Mouse (Mus musculus): ENCODE measurements at regions not wholly inside any gene's neighbourhood (a gene's known extent, or its start where the extent isn't known, plus 50 kb on each side); places are given as distances from the start of the nearest gene placed in this dataset.

DNA sequence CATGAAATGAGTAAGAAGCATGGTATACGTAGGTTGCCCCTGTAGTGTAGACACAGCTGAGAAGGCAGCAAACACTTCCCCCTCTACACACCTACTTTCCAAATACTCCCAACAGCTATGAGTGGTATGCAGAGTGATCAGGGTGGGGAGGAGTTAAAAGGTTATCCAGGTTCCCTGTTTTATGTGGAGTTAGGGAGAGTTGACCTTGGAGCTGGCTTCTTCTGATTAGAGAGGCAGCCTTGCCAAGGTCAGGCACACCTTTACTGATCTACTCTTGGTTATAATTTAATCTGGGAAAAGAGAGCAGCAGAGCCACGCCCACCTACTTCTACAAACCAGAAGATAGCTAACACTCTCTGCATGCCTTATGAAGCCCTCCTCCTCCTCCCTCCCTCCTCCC is 106.7 kb upstream of the Magi1 start:
- H3K4me1 ChIP-seq = peaks cover 32% of the 10 kb centered on the region
- no peaks in the 10 kb centered on the region for H3K9me3 ChIP-seq
- H3K4me2 ChIP-seq = no peak overlapping the region
- 49% methylated on average over 2 of the region's 2 CpGs for WGBS
- no peaks in the 10 kb centered on the region for H3K36me3 ChIP-seq
- ATAC-seq (ENCODE audit: borderline replicate concordance, extremely low read depth, low FRiP score, low TSS enrichment) = peak; percentile 82
- H3K9ac ChIP-seq = no peak overlapping the region
- H3K27me3 ChIP-seq = no peaks in the 10 kb centered on the region
- H3K4me3 ChIP-seq = no peak overlapping the region
- H3K27ac ChIP-seq = peak overlapping the region; percentile 84

- no peaks in the 10 kb centered on the region for H3K36me3 ChIP-seq
- H3K9ac ChIP-seq = no peak overlapping the region
- H3K4me3 ChIP-seq = no peak overlapping the region
- 43% methylated on average over 9 of the region's 9 CpGs for WGBS
- no peaks in the 10 kb centered on the region for H3K9me3 ChIP-seq
- peak overlapping the region; percentile 24; the same call in 1 of the 2 replicates for H3K4me2 ChIP-seq
- peak; percentile 27; the same call in 1 of the 2 replicates for ATAC-seq (ENCODE audit: borderline replicate concordance, extremely low read depth, low FRiP score, low TSS enrichment)
- H3K27ac ChIP-seq = peak overlapping the region; percentile 84
- no peaks in the 10 kb centered on the region for H3K27me3 ChIP-seq
- H3K4me1 ChIP-seq = peaks cover 32% of the 10 kb centered on the region
Observed at GRCm38 (mm10) chr6:94389716-94390115, 106.0 kb upstream of the Magi1 start.

DNA sequence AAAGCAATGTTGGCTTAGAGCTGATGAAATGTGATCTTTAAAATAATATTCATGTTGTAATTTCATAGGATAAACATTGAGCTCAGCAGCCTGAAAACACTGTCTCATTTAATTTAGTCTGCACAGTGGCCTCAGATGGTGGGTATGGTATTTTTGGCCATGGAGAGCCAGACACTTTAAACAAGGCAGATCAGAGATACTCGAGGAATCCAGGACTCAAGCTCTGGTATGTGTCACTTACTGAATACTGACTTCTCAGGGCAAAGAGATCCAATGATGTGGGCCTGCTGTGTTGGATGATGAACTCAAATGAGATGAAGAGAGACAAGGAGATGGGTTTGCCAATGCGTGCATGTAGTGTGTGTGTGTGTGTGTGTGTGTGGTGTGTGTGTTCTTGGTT is 103.9 kb upstream of the Magi1 start:
- H3K9me3 ChIP-seq = no peaks in the 10 kb centered on the region
- H3K4me3 ChIP-seq = no peak overlapping the region
- 35% methylated on average over 2 of the region's 2 CpGs for WGBS
- H3K27me3 ChIP-seq = no peaks in the 10 kb centered on the region
- H3K36me3 ChIP-seq = no peaks in the 10 kb centered on the region
- no peak overlapping the region for H3K4me2 ChIP-seq
- H3K9ac ChIP-seq = no peak overlapping the region
- H3K27ac ChIP-seq = no peak overlapping the region
- no peak for ATAC-seq (ENCODE audit: borderline replicate concordance, extremely low read depth, low FRiP score, low TSS enrichment)
- H3K4me1 ChIP-seq = peaks cover 25% of the 10 kb centered on the region

DNA sequence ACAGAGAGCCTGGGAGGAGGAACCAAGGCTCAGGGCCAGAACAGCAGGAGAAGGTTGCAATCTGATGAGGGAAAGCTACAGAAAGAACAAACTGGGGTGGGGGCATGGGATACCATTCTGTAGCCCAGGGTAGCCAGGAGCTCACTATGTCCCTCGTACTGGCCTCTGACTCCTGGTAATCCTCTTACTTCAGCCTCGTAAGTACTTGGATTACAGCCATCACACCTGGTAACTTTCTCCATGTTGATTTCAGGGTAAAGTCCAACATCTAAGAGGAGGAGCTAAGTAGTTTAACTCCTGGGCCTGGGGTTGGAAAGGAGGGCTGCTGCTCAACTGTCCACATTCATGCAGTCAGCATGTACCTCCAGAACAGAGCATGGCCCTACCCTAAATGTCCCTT is 101.8 kb upstream of the Magi1 start:
- H3K4me2 ChIP-seq = no peak overlapping the region
- 69% methylated on average over 2 of the region's 2 CpGs for WGBS
- H3K9ac ChIP-seq = no peak overlapping the region
- H3K27ac ChIP-seq = no peak overlapping the region
- no peak overlapping the region for H3K4me3 ChIP-seq
- H3K36me3 ChIP-seq = no peaks in the 10 kb centered on the region
- H3K4me1 ChIP-seq = 0 out of 2 replicates have a peak, but pooled peaks cover 13% of the 10 kb centered on the region
- H3K9me3 ChIP-seq = no peaks in the 10 kb centered on the region
- no peak for ATAC-seq (ENCODE audit: borderline replicate concordance, extremely low read depth, low FRiP score, low TSS enrichment)
- H3K27me3 ChIP-seq = no peaks in the 10 kb centered on the region

GRCm38 (mm10) chr6:94369991-94370390 is 86.3 kb upstream of the Magi1 start:
- no peak overlapping the region for H3K4me3 ChIP-seq
- H3K36me3 ChIP-seq = no peaks in the 10 kb centered on the region
- no peaks in the 10 kb centered on the region for H3K9me3 ChIP-seq
- 74% methylated on average over 2 of the region's 2 CpGs for WGBS
- no peak overlapping the region for H3K4me2 ChIP-seq
- no peak for ATAC-seq (ENCODE audit: borderline replicate concordance, extremely low read depth, low FRiP score, low TSS enrichment)
- no peak overlapping the region for H3K9ac ChIP-seq
- no peaks in the 10 kb centered on the region for H3K4me1 ChIP-seq
- H3K27me3 ChIP-seq = no peaks in the 10 kb centered on the region
- no peak overlapping the region for H3K27ac ChIP-seq

- Histone ChIP-seq H3K4me1 (no peaks in the 10 kb centered on the region), H3K4me2 (no peak overlapping the region), H3K4me3 (no peak overlapping the region), H3K27ac (no peak overlapping the region), H3K27me3 (no peaks in the 10 kb centered on the region), H3K9ac (no peak overlapping the region), H3K36me3 (no peaks in the 10 kb centered on the region), H3K9me3 (no peaks in the 10 kb centered on the region)
- ATAC-seq (ENCODE audit: borderline replicate concordance, extremely low read depth, low FRiP score, low TSS enrichment) = no peak
- 62% methylated on average over 6 of the region's 6 CpGs for whole genome bisulfite sequencing
Observed at GRCm38 (mm10) chr6:94363951-94364350, 80.2 kb upstream of the Magi1 start.

DNA sequence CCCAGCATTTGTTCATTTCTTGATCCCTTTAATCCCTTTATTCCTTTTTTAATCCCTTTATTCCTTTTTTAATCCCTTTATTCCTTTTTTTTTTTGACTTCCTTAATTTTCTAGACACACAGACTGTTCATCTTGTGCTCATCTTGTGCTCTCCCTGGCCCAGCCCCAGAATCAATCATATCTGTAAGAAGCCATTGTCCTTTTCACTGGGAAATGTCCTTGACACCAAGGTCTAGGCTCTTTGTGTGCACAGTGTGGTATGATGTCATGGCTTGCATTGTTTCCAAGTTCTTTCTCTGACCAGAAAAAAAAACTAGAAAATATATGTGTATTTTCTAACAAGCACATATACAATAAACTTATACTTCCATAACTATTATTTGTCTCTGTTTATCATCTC is 78.9 kb upstream of the Magi1 start:
- Histone ChIP-seq H3K4me2 (no peak overlapping the region), H3K9ac (no peak overlapping the region), H3K4me3 (no peak overlapping the region), H3K27me3 (no peaks in the 10 kb centered on the region), H3K9me3 (no peaks in the 10 kb centered on the region), H3K36me3 (no peaks in the 10 kb centered on the region), H3K27ac (no peak overlapping the region), H3K4me1 (no peaks in the 10 kb centered on the region)
- ATAC-seq (ENCODE audit: borderline replicate concordance, extremely low read depth, low FRiP score, low TSS enrichment) = no peak

- WGBS = 64% methylated on average over 3 of the region's 4 CpGs
- Histone ChIP-seq H3K9ac (no peak overlapping the region), H3K27ac (no peak overlapping the region), H3K4me2 (no peak overlapping the region), H3K4me1 (no peaks in the 10 kb centered on the region), H3K27me3 (no peaks in the 10 kb centered on the region), H3K4me3 (no peak overlapping the region), H3K36me3 (no peaks in the 10 kb centered on the region), H3K9me3 (no peaks in the 10 kb centered on the region)
- no peak for ATAC-seq (ENCODE audit: borderline replicate concordance, extremely low read depth, low FRiP score, low TSS enrichment)
Observed at GRCm38 (mm10) chr6:94357568-94357967, 73.9 kb upstream of the Magi1 start.

GRCm38 (mm10) chr6:94354451-94355095 is 70.9 kb upstream of the Magi1 start:
- Histone ChIP-seq H3K4me3 (no peak overlapping the region), H3K36me3 (no peaks in the 10 kb centered on the region), H3K27ac (no peak overlapping the region), H3K9ac (no peak overlapping the region), H3K9me3 (no peaks in the 10 kb centered on the region), H3K4me2 (peak overlapping the region; percentile 7), H3K27me3 (no peaks in the 10 kb centered on the region), H3K4me1 (no peaks in the 10 kb centered on the region)
- no peak for ATAC-seq (ENCODE audit: borderline replicate concordance, extremely low read depth, low FRiP score, low TSS enrichment)
- WGBS = 34% methylated on average over 8 of the region's 8 CpGs

DNA sequence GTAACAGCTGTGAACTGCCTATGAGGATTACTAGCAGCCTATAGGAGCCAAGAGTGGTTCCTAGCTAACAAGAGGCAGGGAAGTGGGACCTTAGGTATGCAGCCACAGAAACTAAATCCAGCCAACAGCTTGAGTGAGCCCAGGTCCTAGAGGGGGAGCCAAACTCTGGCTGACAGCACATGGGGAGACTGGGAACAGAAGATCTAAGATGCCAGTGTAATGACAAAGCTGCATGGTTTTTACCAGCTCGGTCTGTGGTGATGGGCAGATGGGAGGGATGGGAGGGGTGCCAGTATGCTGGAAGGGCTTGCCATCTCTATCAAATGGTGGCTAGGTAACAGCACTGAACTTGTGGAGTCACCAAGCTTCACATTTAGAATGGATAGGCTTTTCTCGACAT is 60.6 kb upstream of the Magi1 start:
- H3K4me2 ChIP-seq = no peak overlapping the region
- no peaks in the 10 kb centered on the region for H3K27me3 ChIP-seq
- H3K27ac ChIP-seq = no peak overlapping the region
- no peak overlapping the region for H3K4me3 ChIP-seq
- H3K9me3 ChIP-seq = no peaks in the 10 kb centered on the region
- H3K4me1 ChIP-seq = no peaks in the 10 kb centered on the region
- H3K36me3 ChIP-seq = no peaks in the 10 kb centered on the region
- 54% methylated on average over 2 of the region's 2 CpGs for WGBS
- no peak overlapping the region for H3K9ac ChIP-seq
- no peak for ATAC-seq (ENCODE audit: borderline replicate concordance, extremely low read depth, low FRiP score, low TSS enrichment)

- Histone ChIP-seq H3K9ac (no peak overlapping the region), H3K4me1 (no peaks in the 10 kb centered on the region), H3K27me3 (no peaks in the 10 kb centered on the region), H3K4me3 (no peak overlapping the region), H3K36me3 (no peaks in the 10 kb centered on the region), H3K9me3 (no peaks in the 10 kb centered on the region), H3K27ac (no peak overlapping the region), H3K4me2 (no peak overlapping the region)
- 67% methylated on average over 2 of the region's 2 CpGs for WGBS
- no peak for ATAC-seq (ENCODE audit: borderline replicate concordance, extremely low read depth, low FRiP score, low TSS enrichment)
Observed at GRCm38 (mm10) chr6:94340546-94340945, 56.8 kb upstream of the Magi1 start.

- 62% methylated on average over 6 of the region's 6 CpGs for WGBS
Observed at GRCm38 (mm10) chr6:94336168-94336567, 52.5 kb upstream of the Magi1 start.

More at GRCm38 (mm10) chr6:94336168-94336567, 52.5 kb upstream of the Magi1 start:
- H3K4me2 ChIP-seq = no peak overlapping the region
- no peaks in the 10 kb centered on the region for H3K36me3 ChIP-seq
- no peak overlapping the region for H3K9ac ChIP-seq
- ATAC-seq (ENCODE audit: borderline replicate concordance, extremely low read depth, low FRiP score, low TSS enrichment) = no peak
- no peak overlapping the region for H3K4me3 ChIP-seq
- no peaks in the 10 kb centered on the region for H3K9me3 ChIP-seq
- H3K27me3 ChIP-seq = no peaks in the 10 kb centered on the region
- H3K27ac ChIP-seq = no peak overlapping the region
- H3K4me1 ChIP-seq = no peaks in the 10 kb centered on the region
